Mouse (Mus musculus) heart, postnatal 0 days (tissue): ENCODE results near the gene Mxi1.

Experiments used
- CTCF ChIP-seq: IDR thresholded peaks from 2 replicates; pipeline ENCODE4 v1.5.1; 2016; ENCODE audit warnings: antibody characterized with exemption, control low read depth, low read depth
- EP300 ChIP-seq: IDR thresholded peaks from 2 replicates; pipeline ENCODE4 v1.6.1; 2016; ENCODE audit warnings: antibody characterized with exemption, low read depth

GRCm38 (mm10) chr19:53419834-53420233 is 109.5 kb downstream of the Mxi1 start:
- TF ChIP-seq CTCF (peak; percentile 72), EP300 (no peak)
